Mouse (Mus musculus) liver, postnatal 0 days (tissue): ENCODE data around the gene 4930402H24Rik. TPM values are rescaled to one million over a fixed set of nuclear protein-coding genes. Genes with fewer than 3 reads are reported as not detected.

ENCODE experiments used
- ATAC-seq: fragments of 200-750 bp; cut with Nextera tagmentation; 2 replicates; pipeline ENCODE4 v1.8.0; 2017; ENCODE audit warnings: mild to moderate bottlenecking, moderate library complexity
- DNase-seq: peaks from one replicate; pipeline ENCODE4 v3.0.0-alpha.2; 2016
- H3K27ac ChIP-seq: fragments of 300-500 bp; sonication (generic); 2 replicates; pipeline ENCODE4 v1.5.1; 2014; ENCODE audit warnings: antibody characterized with exemption, moderate library complexity, mild to moderate bottlenecking, low read depth
- H3K27me3 ChIP-seq: fragments of 300-500 bp; sonication (generic); 2 replicates; pipeline ENCODE4 v1.6.1; 2014; ENCODE audit warnings: low read length, control low read depth, mixed read lengths; ENCODE audit not compliant: insufficient read depth
- H3K36me3 ChIP-seq: fragments of 300-500 bp; sonication (generic); replicated peaks from 2 replicates; pipeline ENCODE4 v1.6.1; 2014; ENCODE audit warnings: mild to moderate bottlenecking, control low read depth, low read length, moderate library complexity, mixed read lengths; ENCODE audit not compliant: insufficient read depth
- H3K4me1 ChIP-seq: fragments of 300-500 bp; sonication (generic); 2 replicates; pipeline ENCODE4 v1.6.1; 2014; ENCODE audit warnings: antibody characterized with exemption, mild to moderate bottlenecking, control low read depth; ENCODE audit not compliant: insufficient read depth
- H3K4me2 ChIP-seq: fragments of 300-500 bp; sonication (generic); 2 replicates; pipeline ENCODE4 v1.6.1; 2014; ENCODE audit warnings: low read depth, mild to moderate bottlenecking, low read length, moderate library complexity, mixed read lengths
- H3K4me3 ChIP-seq: fragments of 300-500 bp; sonication (generic); 2 replicates; pipeline ENCODE4 v1.5.1; 2014; ENCODE audit warnings: low read depth, low read length
- H3K9ac ChIP-seq: fragments of 300-500 bp; sonication (generic); replicated peaks from 2 replicates; pipeline ENCODE4 v1.6.1; 2014; ENCODE audit warnings: mild to moderate bottlenecking, moderate library complexity
- H3K9me3 ChIP-seq: fragments of 300-500 bp; sonication (generic); 2 replicates; pipeline ENCODE4 v1.6.1; 2016; ENCODE audit warnings: mild to moderate bottlenecking, control low read depth, low read length, mixed read lengths
- CTCF ChIP-seq: sonication (generic); IDR thresholded peaks from 2 replicates; pipeline ENCODE4 v1.5.1; 2016; ENCODE audit warnings: antibody characterized with exemption, low read depth
- EP300 ChIP-seq: IDR thresholded peaks from 2 replicates; pipeline ENCODE4 v1.6.1; 2016; ENCODE audit warnings: antibody characterized with exemption, low read depth, mild to moderate bottlenecking
- WGBS: fragments of 180-500 bp; shearing (Covaris S2); extraction: QIAGEN DNeasy Blood & Tissue Kit; methylation state at CpG from one replicate; pipeline ENCODE4 v1.1.7; 2014; ENCODE audit not compliant: insufficient replicate concordance; 5-methylcytosine and 5-hydroxymethylcytosine counted together
- polyA plus RNA-seq: library from polyadenylated mRNA; unstranded; fragments of >200 nt; fragmentation: Nextera tagmentation; extraction: Ambion mirVana; gene quantifications from 2 replicates; pipeline ENCODE4 v1.2.1, GENCODE M21; 2015

The 4930402H24Rik gene
- polyA plus RNA-seq, 1 experiment from 2014 or later: 8.9 TPM

- no peak for TF ChIP-seq CTCF
- TF ChIP-seq EP300: 0 out of 2 replicates have a peak, but pooled peaks have one; percentile 16
- DNase-seq (no peak), ATAC-seq (no peak)
- WGBS: 58% methylated on average over 1 of the region's 1 CpGs
- Histone ChIP-seq H3K9ac (no peak overlapping the region), H3K4me2 (peak overlapping the region; percentile 18; the same call in 1 of the 2 replicates), H3K4me1 (peaks cover 23% of the 10 kb centered on the region), H3K27ac (0 out of 2 replicates have a peak overlapping the region, but pooled peaks have one; percentile 30), H3K36me3 (peaks cover 3% of the 10 kb centered on the region; the same call in 1 of the 2 replicates), H3K9me3 (no peaks in the 10 kb centered on the region), H3K4me3 (no peak overlapping the region), H3K27me3 (no peaks in the 10 kb centered on the region)
These were observed 5.5 kb upstream of the 4930402H24Rik start for GRCm38 (mm10) chr2:130911691-130912090.

GRCm38 (mm10) chr2:130906584-130907315 lies 544 bp upstream of the 4930402H24Rik start:
- H3K27me3 ChIP-seq: no peaks in the 10 kb centered on the region
- H3K4me3 ChIP-seq: peak overlapping the region; percentile 98
- WGBS: under 1% methylated on average over 48 of the region's 58 CpGs
- H3K36me3 ChIP-seq: no peaks in the 10 kb centered on the region
- no peaks in the 10 kb centered on the region for H3K9me3 ChIP-seq
- DNase-seq: peak; percentile 40
- H3K27ac ChIP-seq: peak overlapping the region; percentile 88
- H3K4me1 ChIP-seq: peaks cover 24% of the 10 kb centered on the region
- peak overlapping the region; percentile 97 for H3K4me2 ChIP-seq
- peak; percentile 55 for ATAC-seq
- H3K9ac ChIP-seq: peak overlapping the region; percentile 97
- no peak for TF ChIP-seq EP300
- no peak for TF ChIP-seq CTCF

- WGBS: 57% methylated on average over 2 of the region's 2 CpGs
- Histone ChIP-seq H3K4me3 (no peak overlapping the region), H3K4me1 (peaks cover 11% of the 10 kb centered on the region), H3K36me3 (no peaks in the 10 kb centered on the region), H3K4me2 (no peak overlapping the region), H3K9ac (no peak overlapping the region), H3K27ac (peak overlapping the region; percentile 77), H3K27me3 (no peaks in the 10 kb centered on the region), H3K9me3 (no peaks in the 10 kb centered on the region)
- TF ChIP-seq CTCF: no peak
- TF ChIP-seq EP300: no peak
- DNase-seq (no peak), ATAC-seq (peak; percentile 52)
These were observed 7.4 kb downstream of the 4930402H24Rik start for GRCm38 (mm10) chr2:130898783-130899182.

- H3K9ac ChIP-seq: no peak overlapping the region; the same call in 1 of the 2 replicates
These were observed 8.3 kb downstream of the 4930402H24Rik start for GRCm38 (mm10) chr2:130897856-130898255.

GRCm38 (mm10) chr2:130896944-130897343 lies 9.3 kb downstream of the 4930402H24Rik start:
- ATAC-seq (no peak), DNase-seq (no peak)
- no peaks in the 10 kb centered on the region for H3K9me3 ChIP-seq
- no peak overlapping the region for H3K4me3 ChIP-seq
- peaks cover 11% of the 10 kb centered on the region for H3K4me1 ChIP-seq
- H3K4me2 ChIP-seq: no peak overlapping the region
- peak overlapping the region; percentile 37 for H3K27ac ChIP-seq
- no peak overlapping the region for H3K9ac ChIP-seq
- H3K27me3 ChIP-seq: no peaks in the 10 kb centered on the region
- 87% methylated on average over 2 of the region's 2 CpGs for WGBS
- TF ChIP-seq EP300: no peak
- no peak for TF ChIP-seq CTCF
- H3K36me3 ChIP-seq: no peaks in the 10 kb centered on the region

More at GRCm38 (mm10) chr2:130897856-130898255, 8.3 kb downstream of the 4930402H24Rik start:
- TF ChIP-seq CTCF: no peak
- TF ChIP-seq EP300: no peak
- Histone ChIP-seq H3K36me3 (no peaks in the 10 kb centered on the region), H3K27me3 (no peaks in the 10 kb centered on the region), H3K27ac (peak overlapping the region; percentile 77), H3K4me1 (peaks cover 11% of the 10 kb centered on the region), H3K4me3 (no peak overlapping the region), H3K4me2 (peak overlapping the region; percentile 45), H3K9me3 (no peaks in the 10 kb centered on the region)
- ATAC-seq: peak; percentile 98
- DNase-seq: no peak
- WGBS: 49% methylated on average over 2 of the region's 2 CpGs

GRCm38 (mm10) chr2:130887456-130887855 lies 18.8 kb downstream of the 4930402H24Rik start:
- no peak overlapping the region for H3K4me3 ChIP-seq
- ATAC-seq: no peak
- 49% methylated on average over 1 of the region's 1 CpGs for WGBS
- DNase-seq: no peak
- no peak overlapping the region for H3K4me2 ChIP-seq
- H3K9me3 ChIP-seq: no peaks in the 10 kb centered on the region
- TF ChIP-seq EP300 (no peak), CTCF (no peak)
- H3K27me3 ChIP-seq: no peaks in the 10 kb centered on the region
- H3K27ac ChIP-seq: no peak overlapping the region
- H3K36me3 ChIP-seq: no peaks in the 10 kb centered on the region
- no peaks in the 10 kb centered on the region for H3K4me1 ChIP-seq
- H3K9ac ChIP-seq: no peak overlapping the region
